Mouse (Mus musculus) v-Abl transformed pro-B cells (cell line): Measurements from ENCODE around the gene Noa1.

Experiments
- in situ Hi-C, 2 experiments: fragments of 400-800 bp; cut with MboI; formaldehyde crosslinking; loops; one replicate each; pipeline ENCODE4 v1.15.1; 2025; ENCODE audit not compliant: unreplicated experiment in 2 of 2

Gene Noa1

GRCm38 (mm10) chr5:77309924-77310772 is at the start of gene Noa1, which contains the start of gene Polr2b:
Gene Noa1, minus strand, starts transcription at chr5:77310084.
Gene Polr2b, plus strand, starts transcription at chr5:77310147.
- in situ Hi-C loops: loop anchor here in 1 of 2 experiments (5.0 kb wide), 1 partner anchor 38 kb away; no protein-coding TSS in a partner anchor

GRCm38 (mm10) chr5:77358347-77358746 is 48.5 kb upstream of the Noa1 start:
- in situ Hi-C loops: loop anchor here (5.0 to 25.0 kb wide), 2 partner anchors 99 to 429 kb away; no protein-coding TSS in a partner anchor

GRCm38 (mm10) chr5:77357405-77358149 is 47.7 kb upstream of the Noa1 start:
- in situ Hi-C loops: loop anchor here (5.0 to 25.0 kb wide), 2 partner anchors 100 to 430 kb away; no protein-coding TSS in a partner anchor

GRCm38 (mm10) chr5:77355307-77356265 is 45.7 kb upstream of the Noa1 start:
- in situ Hi-C loops: loop anchor here (5.0 to 25.0 kb wide), 2 partner anchors 102 to 432 kb away; no protein-coding TSS in a partner anchor

- in situ Hi-C loops: loop anchor here in 1 of 2 experiments (5.0 to 25.0 kb wide), 2 partner anchors 108 to 433 kb away; no protein-coding TSS in a partner anchor
Observed at GRCm38 (mm10) chr5:77354361-77354787, 44.5 kb upstream of the Noa1 start.

GRCm38 (mm10) chr5:77351691-77352090 is 41.8 kb upstream of the Noa1 start:
- in situ Hi-C loops: loop anchor here in 1 of 2 experiments (5.0 to 25.0 kb wide), 2 partner anchors 111 to 436 kb away; no protein-coding TSS in a partner anchor

- in situ Hi-C loops: loop anchor here in 1 of 2 experiments (5.0 to 25.0 kb wide), 2 partner anchors 112 to 437 kb away; no protein-coding TSS in a partner anchor
Observed at GRCm38 (mm10) chr5:77349971-77350658, 40.2 kb upstream of the Noa1 start.

GRCm38 (mm10) chr5:77348901-77349300 is 39.0 kb upstream of the Noa1 start:
- in situ Hi-C loops: no loop called here

- in situ Hi-C loops: no loop called here
Observed at GRCm38 (mm10) chr5:77340033-77340432, 30.1 kb upstream of the Noa1 start.

- in situ Hi-C loops: no loop called here
Observed at GRCm38 (mm10) chr5:77330154-77330553, 20.3 kb upstream of the Noa1 start.

GRCm38 (mm10) chr5:77324936-77325335 is 15.1 kb upstream of the Noa1 start:
- in situ Hi-C loops: no loop called here

GRCm38 (mm10) chr5:77314986-77315385 is 5.1 kb upstream of the Noa1 start:
- in situ Hi-C loops: no loop called here

GRCm38 (mm10) chr5:77314206-77314605 is 4.3 kb upstream of the Noa1 start:
- in situ Hi-C loops: no loop called here

GRCm38 (mm10) chr5:77309051-77309906 is 605 bp downstream of the Noa1 start:
- in situ Hi-C loops: loop anchor here in 1 of 2 experiments (5.0 kb wide), 1 partner anchor 37 kb away; no protein-coding TSS in a partner anchor

GRCm38 (mm10) chr5:77307821-77308553 is 1.9 kb downstream of the Noa1 start:
- in situ Hi-C loops: loop anchor here in 1 of 2 experiments (5.0 kb wide), 1 partner anchor 36 kb away; no protein-coding TSS in a partner anchor

GRCm38 (mm10) chr5:77301296-77301903 is 8.5 kb downstream of the Noa1 start:
- in situ Hi-C loops: no loop called here

- in situ Hi-C loops: no loop called here
Observed at GRCm38 (mm10) chr5:77299486-77299885, 10.4 kb downstream of the Noa1 start.
